Mouse (Mus musculus): ENCODE data around the gene Nfe2l1. TPM values are rescaled to one million over a fixed set of nuclear protein-coding genes. Genes with fewer than 3 reads are reported as not detected.

The Nfe2l1 gene
- 49.3 and 58.5 TPM in 2 replicates for polyA plus RNA-seq (2021; fragmentation: Nextera tagmentation)
- long read RNA-seq, experiment 1, full-length matches to known transcripts, result 188 of 460 reads
- long read RNA-seq, experiment 1, partial matches to known transcripts, result 34 of 460 reads
- long read RNA-seq, experiment 1, other reads (novel, unspliced or antisense), result 238 of 460 reads
- long read RNA-seq, experiment 2, full-length matches to known transcripts, result 7 of 86 reads
- long read RNA-seq, experiment 2, partial matches to known transcripts, result 17 of 86 reads
- long read RNA-seq, experiment 2, other reads (novel, unspliced or antisense), result 62 of 86 reads

DNA sequence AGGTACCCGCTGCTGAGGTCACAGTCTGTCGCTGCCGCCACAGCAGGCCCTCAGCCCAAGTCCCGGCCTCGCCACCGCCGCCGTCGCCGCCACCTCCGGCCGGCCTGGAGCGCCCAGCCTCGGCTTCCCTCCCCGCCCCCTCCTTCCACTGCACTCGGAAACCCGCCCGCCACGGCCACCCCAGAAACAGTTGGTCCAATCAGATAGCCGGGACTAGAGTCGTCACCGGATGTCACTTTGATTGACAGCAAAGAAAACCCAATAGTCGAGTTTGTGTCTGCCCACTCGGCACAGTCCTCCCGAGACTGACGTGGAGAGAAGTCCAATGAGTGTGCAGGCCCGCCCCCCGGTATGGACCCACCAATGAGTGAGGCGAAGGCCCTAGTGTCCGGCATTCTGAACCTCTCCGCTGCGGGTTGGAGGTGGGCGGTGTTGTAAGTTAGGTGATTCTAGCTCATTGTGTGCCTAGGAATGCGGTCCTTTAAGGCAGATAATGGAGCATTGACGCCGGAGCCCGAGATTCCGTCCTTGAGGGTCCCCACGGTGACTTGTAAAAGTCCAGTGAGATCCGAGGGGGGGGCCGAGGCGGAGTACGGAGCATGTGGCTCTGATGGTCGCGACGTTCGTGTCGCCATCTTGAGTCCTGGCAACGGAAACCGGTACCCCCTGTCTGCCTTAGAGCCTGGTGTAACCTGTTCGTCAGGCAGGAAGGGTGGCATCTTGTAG is at the start of gene Nfe2l1:
TSS of gene Nfe2l1 (minus strand) at position 156 of the 726 bp plus-strand sequence.

GRCm38 (mm10) chr11:96849681-96850467 is 20.1 kb upstream of the Nfe2l1 start, which contains the start of gene Copz2:
Gene Copz2, plus strand, starts transcription at chr11:96849870.

GRCm38 (mm10) chr11:96788871-96789795 is 40.6 kb downstream of the Nfe2l1 start, which contains the start of gene Cbx1:
Gene Cbx1, plus strand, starts transcription at chr11:96789127.

GRCm38 (mm10) chr11:96776968-96777962 is 52.5 kb downstream of the Nfe2l1 start, which contains the start of gene Snx11:
Gene Snx11, minus strand, starts transcription at chr11:96777559.

Other genes starting within 250 kb of the Nfe2l1 start
- 14.9 and 16.7 TPM in 2 replicates for gene Snx11, start 52.4 kb downstream of the Nfe2l1 start, polyA plus RNA-seq (2021; fragmentation: Nextera tagmentation)
- gene Cbx1, start 40.8 kb downstream of the Nfe2l1 start, polyA plus RNA-seq (2021; fragmentation: Nextera tagmentation), result 25.2 and 35.2 TPM in 2 replicates
- gene Copz2, start 19.9 kb upstream of the Nfe2l1 start, polyA plus RNA-seq (2021; fragmentation: Nextera tagmentation), result 8.5 and 22.0 TPM in 2 replicates
- gene Cdk5rap3, start 86.5 kb upstream of the Nfe2l1 start, polyA plus RNA-seq (2021; fragmentation: Nextera tagmentation), result 35.2 and 39.4 TPM in 2 replicates
- 0.16 TPM in 1 of 2 replicates, not detected in the other for gene Prr15l, start 98.1 kb upstream of the Nfe2l1 start, polyA plus RNA-seq (2021; fragmentation: Nextera tagmentation)
- 31.9 and 40.4 TPM in 2 replicates for gene Pnpo, start 114.0 kb upstream of the Nfe2l1 start, polyA plus RNA-seq (2021; fragmentation: Nextera tagmentation)
- gene Sp2, start 153.0 kb upstream of the Nfe2l1 start, polyA plus RNA-seq (2021; fragmentation: Nextera tagmentation), result 3.6 and 7.2 TPM in 2 replicates
- gene Sp6, start 183.4 kb upstream of the Nfe2l1 start, polyA plus RNA-seq (2021; fragmentation: Nextera tagmentation), result 0.09 and 0.13 TPM in 2 replicates
- gene Scrn2, start 200.0 kb upstream of the Nfe2l1 start, polyA plus RNA-seq (2021; fragmentation: Nextera tagmentation), result 6.3 and 7.4 TPM in 2 replicates
- gene Lrrc46, start 211.4 kb upstream of the Nfe2l1 start, polyA plus RNA-seq (2021; fragmentation: Nextera tagmentation), result 0.78 and 0.80 TPM in 2 replicates
- 63.3 and 69.1 TPM in 2 replicates for gene Mrpl10, start 211.6 kb upstream of the Nfe2l1 start, polyA plus RNA-seq (2021; fragmentation: Nextera tagmentation)
- 4.2 and 4.7 TPM in 2 replicates for gene Osbpl7, start 220.7 kb upstream of the Nfe2l1 start, polyA plus RNA-seq (2021; fragmentation: Nextera tagmentation)